Mouse (Mus musculus) embryo, embryonic 9.5 days (tissue): ENCODE measurements around the gene Lipf.
A peak's percentile ranks its signal among the peaks of the same experiment; 100 is the strongest.

ENCODE experiments used
- DNase-seq: peaks from one replicate; pipeline ENCODE4 v3.0.0-alpha.2; 2017; ENCODE audit errors: extremely low spot score

The Lipf gene

DNA sequence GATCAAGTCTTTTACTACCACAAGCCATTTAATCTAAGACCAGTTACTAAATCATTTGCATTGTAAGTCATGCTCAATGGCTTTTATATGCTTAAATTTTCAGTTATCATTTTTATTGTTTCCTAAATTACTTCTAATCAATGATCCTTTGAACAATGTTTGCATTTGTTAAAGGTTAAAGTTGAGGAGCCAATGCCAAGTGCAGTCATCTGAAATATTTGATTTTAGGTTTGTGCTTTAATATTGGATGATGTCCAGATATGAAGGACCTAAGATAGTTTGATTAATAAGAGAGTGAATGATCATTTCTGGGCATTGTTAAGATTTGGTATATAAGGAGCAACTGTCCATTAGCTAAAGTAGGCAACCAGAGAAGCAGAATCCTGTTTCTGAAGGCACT lies at the start of gene Lipf:
Gene Lipf, plus strand, starts transcription at position 301 of the 400 bp plus-strand sequence.
- no peak for DNase-seq

DNA sequence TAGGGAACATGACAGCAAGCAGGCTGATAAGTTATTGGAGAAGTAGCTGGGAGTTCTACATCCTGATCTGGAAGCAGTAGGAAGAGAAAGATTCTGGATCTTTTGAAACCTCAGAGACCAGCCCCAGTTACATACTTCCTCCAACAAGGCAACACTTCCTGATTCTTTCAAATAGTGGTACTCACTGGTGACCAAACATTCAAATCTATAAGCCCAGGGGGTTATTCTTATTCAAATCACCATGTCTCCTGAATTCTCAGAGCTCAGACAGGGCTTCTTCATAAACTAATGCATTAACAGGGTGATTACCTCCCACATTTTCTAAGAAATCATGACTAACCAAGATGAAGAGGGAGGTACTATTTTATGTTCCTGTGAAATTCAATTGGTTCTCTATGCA lies 36.9 kb upstream of the Lipf start:
- no peak for DNase-seq

DNA sequence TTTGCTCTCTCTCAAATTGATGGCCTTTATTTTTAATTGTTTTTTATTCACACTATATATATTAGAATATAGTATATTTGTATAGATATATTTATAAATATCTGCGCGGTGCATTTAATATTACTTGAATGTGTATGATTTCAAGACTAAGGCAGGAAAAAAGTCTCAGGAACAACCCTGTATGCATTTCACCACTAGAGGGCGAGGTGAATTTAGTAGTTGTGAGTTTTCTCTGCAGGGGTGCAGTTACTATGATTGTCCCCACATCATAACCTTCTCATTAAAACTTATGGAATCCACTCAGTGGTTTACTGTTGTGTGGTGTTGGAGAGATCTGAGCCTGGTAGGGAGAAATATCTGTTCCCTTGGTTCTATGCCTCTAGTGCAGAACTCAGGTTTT lies 18.0 kb downstream of the Lipf start:
- DNase-seq = peak; percentile 15

DNA sequence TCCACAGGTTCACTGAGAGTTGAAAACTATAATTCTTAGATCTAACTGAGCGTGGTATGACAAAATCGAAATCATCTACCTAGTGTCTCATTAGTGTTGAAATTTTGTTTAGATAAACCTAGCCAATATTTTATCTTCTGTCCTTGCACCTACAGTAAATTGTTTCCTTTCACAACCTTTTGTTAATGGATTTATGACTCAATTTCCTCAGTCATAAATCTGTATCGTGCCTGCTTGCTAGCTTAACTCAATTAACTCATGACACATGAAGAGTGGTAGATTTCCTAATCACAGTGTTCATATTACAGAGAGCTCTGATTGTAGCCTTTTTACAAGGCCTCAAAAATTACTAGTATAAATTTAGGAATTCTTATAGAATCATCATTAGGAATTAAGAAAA lies 22.1 kb downstream of the Lipf start:
- DNase-seq = no peak

DNA sequence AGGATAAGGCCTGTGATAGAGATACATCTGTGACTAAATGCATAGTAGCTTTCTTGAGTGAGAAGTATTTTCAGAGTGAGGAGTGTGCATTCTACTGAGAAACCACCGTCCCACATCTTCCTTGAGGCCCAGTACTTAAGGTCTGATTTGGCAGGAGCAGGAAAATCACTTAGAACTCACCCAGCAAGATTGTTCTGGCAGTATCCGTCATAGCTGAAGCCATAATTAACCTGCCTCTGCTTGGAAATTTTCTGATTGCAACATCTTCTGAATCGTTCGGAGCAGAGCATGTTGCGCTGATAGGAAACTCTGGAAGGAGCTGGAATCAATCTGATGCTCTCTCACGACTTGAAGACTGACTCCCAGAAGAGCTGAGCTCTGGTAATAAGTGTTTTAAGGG lies 47.0 kb downstream of the Lipf start, which contains the start of gene Lipk:
Gene Lipk, plus strand, starts transcription at position 289 of the 400 bp plus-strand sequence.
- no peak for DNase-seq

DNA sequence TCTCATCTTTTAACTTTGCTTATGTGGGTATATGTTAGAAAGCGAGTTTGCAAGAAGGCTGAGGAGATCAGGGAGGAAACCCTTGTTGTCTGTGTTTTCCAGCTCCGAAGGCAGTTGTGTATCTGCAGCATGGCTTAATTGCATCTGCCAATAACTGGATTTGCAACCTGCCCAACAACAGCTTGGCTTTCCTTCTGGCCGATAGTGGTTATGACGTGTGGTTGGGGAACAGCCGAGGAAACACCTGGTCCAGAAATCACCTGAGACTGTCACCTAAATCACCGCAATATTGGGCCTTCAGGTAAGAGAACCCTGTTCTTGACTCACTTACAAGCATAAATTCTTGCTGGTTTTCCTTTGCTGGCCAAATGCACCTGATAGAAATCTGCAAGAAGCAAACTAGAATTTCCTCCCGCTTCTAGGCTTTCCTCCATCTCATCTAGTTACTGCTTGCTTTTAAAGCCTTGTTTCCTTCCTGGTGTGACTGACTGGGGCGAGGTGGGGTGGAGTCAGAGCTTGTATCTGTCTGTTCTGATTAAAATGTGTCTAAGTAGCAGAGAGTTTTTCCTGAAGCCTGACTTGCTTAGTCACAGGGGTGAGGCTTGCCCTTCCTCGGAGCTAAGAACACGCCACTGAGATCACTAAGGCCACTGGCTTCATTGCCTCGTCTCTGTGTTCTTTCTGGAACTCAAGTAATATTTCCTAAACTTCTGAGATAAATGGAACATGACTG lies 60.6 kb downstream of the Lipf start:
- no peak for DNase-seq

DNA sequence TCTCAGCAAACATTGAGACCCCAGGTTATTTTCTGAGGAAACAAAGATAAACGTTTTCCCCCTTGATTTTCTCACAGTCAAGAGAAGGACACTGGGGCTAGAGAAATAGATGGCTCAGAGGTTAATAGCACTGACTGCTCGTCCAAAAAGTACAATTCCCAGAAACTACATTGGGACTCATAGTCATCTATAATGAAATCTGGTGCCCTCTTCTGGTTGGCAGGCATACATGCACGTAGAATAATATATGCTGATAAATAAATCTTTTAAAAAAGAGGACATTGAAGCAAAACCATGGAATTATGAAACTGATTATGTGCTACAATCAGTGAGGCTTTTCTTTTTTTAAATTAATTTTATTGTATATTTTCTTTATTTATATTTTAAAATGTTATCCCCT lies 61.8 kb downstream of the Lipf start:
- DNase-seq = no peak
